ENCODE assay signal across 8 mouse cellular contexts in genomic region chrX:101791551-101791950, GRCm38 (mm10). TPM values are rescaled to one million over a fixed set of nuclear protein-coding genes. Genes with fewer than 3 reads are reported as not detected.
DNase-seq lines count a peak whose midpoint lies in the region; ATAC-seq and TF ChIP-seq lines count a peak whose summit lies in the region.

No protein-coding gene starts in this region.

- H3K27ac ChIP-seq in kidney, embryonic 14.5 days (ENCODE audit: low read depth, low read length) = no peak overlapping the region
- H3K27ac ChIP-seq in embryonic facial prominence, embryonic 11.5 days (replicated peaks; ENCODE audit: low read depth, low read length) = no peak overlapping the region
- no peak overlapping the region for H3K27ac ChIP-seq in hindbrain, embryonic 16.5 days (ENCODE audit: low read depth, low read length)
- H3K27ac ChIP-seq in midbrain, postnatal 0 days (ENCODE audit: low read depth, low read length) = no peak overlapping the region

- peak; percentile 77 for TF ChIP-seq CTCF in midbrain, postnatal 0 days (IDR thresholded peaks at IDR 0.05)

- H3K27me3 ChIP-seq in kidney, embryonic 14.5 days (ENCODE audit: control insufficient read depth, insufficient read depth, low read length) = no peaks in the 10 kb centered on the region
- H3K27me3 ChIP-seq in embryonic facial prominence, embryonic 11.5 days (ENCODE audit: control insufficient read depth, insufficient read depth, low read length) = no peaks in the 10 kb centered on the region
- no peaks in the 10 kb centered on the region for H3K27me3 ChIP-seq in hindbrain, embryonic 16.5 days (replicated peaks; ENCODE audit: control insufficient read depth, insufficient read depth, low read length)
- no peaks in the 10 kb centered on the region for H3K27me3 ChIP-seq in midbrain, postnatal 0 days (ENCODE audit: insufficient read depth, low read length)

- no peak overlapping the region for H3K9ac ChIP-seq in kidney, embryonic 14.5 days (ENCODE audit: low read depth, low read length)
- H3K9ac ChIP-seq in embryonic facial prominence, embryonic 11.5 days (replicated peaks; ENCODE audit: low read length) = no peak overlapping the region
- no peak overlapping the region for H3K9ac ChIP-seq in hindbrain, embryonic 16.5 days (ENCODE audit: low read depth, low read length)
- H3K9ac ChIP-seq in midbrain, postnatal 0 days (replicated peaks; ENCODE audit: low read length, poor library complexity, severe bottlenecking) = no peak overlapping the region

- H3K36me3 ChIP-seq in kidney, embryonic 14.5 days (ENCODE audit: control insufficient read depth, insufficient read depth, low read length) = no peaks in the 10 kb centered on the region
- no peaks in the 10 kb centered on the region for H3K36me3 ChIP-seq in embryonic facial prominence, embryonic 11.5 days (replicated peaks; ENCODE audit: control insufficient read depth, insufficient read depth, low read depth, low read length)
- no peaks in the 10 kb centered on the region for H3K36me3 ChIP-seq in hindbrain, embryonic 16.5 days (ENCODE audit: control insufficient read depth, insufficient read depth, low read length)
- H3K36me3 ChIP-seq in midbrain, postnatal 0 days (ENCODE audit: insufficient read depth, low read length) = no peaks in the 10 kb centered on the region

- no peaks in the 10 kb centered on the region for H3K9me3 ChIP-seq in kidney, embryonic 14.5 days (ENCODE audit: control insufficient read depth, low read length)
- no peaks in the 10 kb centered on the region for H3K9me3 ChIP-seq in embryonic facial prominence, embryonic 11.5 days (replicated peaks; ENCODE audit: control insufficient read depth, low read length)
- H3K9me3 ChIP-seq in hindbrain, embryonic 16.5 days (ENCODE audit: control insufficient read depth, low read length) = peaks cover 3% of the 10 kb centered on the region; the same call in 1 of the 2 replicates
- H3K9me3 ChIP-seq in midbrain, postnatal 0 days (ENCODE audit: low read length) = 0 out of 2 replicates have a peak, but pooled peaks cover 4% of the 10 kb centered on the region

- peak; percentile 69 for DNase-seq in kidney, adult 18-20 months
- peak; percentile 51 for DNase-seq in adrenal gland, postnatal 25 days
- DNase-seq in embryonic facial prominence, embryonic 11.5 days (ENCODE audit: low spot score) = peak; percentile 67
- peak; percentile 53 to 68 for DNase-seq in left cerebral cortex, adult 18-20 months (ENCODE audit: low spot score in 2 of 2)
- DNase-seq in midbrain, postnatal 0 days (ENCODE audit: low spot score) = peak; percentile 57
- peak; percentile 10 to 25 for DNase-seq in urinary bladder, postnatal 36 days (ENCODE audit: low spot score in 2 of 2)

- ATAC-seq in kidney, embryonic 14.5 days (ENCODE audit: low FRiP score, low TSS enrichment) = no peak
- ATAC-seq in embryonic facial prominence, embryonic 11.5 days (replicated peaks; ENCODE audit: insufficient number of reproducible peaks, low FRiP score, low TSS enrichment, low read depth) = no peak
- peak; percentile 67; the same call in 1 of the 2 replicates for ATAC-seq in hindbrain, embryonic 16.5 days
- no peak for ATAC-seq in midbrain, postnatal 0 days (ENCODE audit: low FRiP score)

- 44% methylated on average over 4 of the region's 4 CpGs for WGBS in kidney, embryonic 14.5 days
- WGBS in embryonic facial prominence, embryonic 11.5 days = 51% methylated on average over 4 of the region's 4 CpGs
- WGBS in hindbrain, embryonic 16.5 days = 47% methylated on average over 4 of the region's 4 CpGs
- 36% methylated on average over 4 of the region's 4 CpGs for WGBS in midbrain, postnatal 0 days

- no peak overlapping the region for H3K4me3 ChIP-seq in kidney, embryonic 14.5 days (ENCODE audit: low read length)
- no peak overlapping the region for H3K4me3 ChIP-seq in embryonic facial prominence, embryonic 11.5 days (ENCODE audit: low read depth, low read length)
- no peak overlapping the region for H3K4me3 ChIP-seq in hindbrain, embryonic 16.5 days (ENCODE audit: low read length)
- H3K4me3 ChIP-seq in midbrain, postnatal 0 days (ENCODE audit: low read depth, low read length) = no peak overlapping the region

- H3K4me2 ChIP-seq in kidney, embryonic 14.5 days (replicated peaks; ENCODE audit: low read depth, low read length) = no peak overlapping the region
- H3K4me2 ChIP-seq in embryonic facial prominence, embryonic 11.5 days (ENCODE audit: low read depth, low read length) = no peak overlapping the region
- H3K4me2 ChIP-seq in hindbrain, embryonic 16.5 days (ENCODE audit: low read length) = no peak overlapping the region
- no peak overlapping the region for H3K4me2 ChIP-seq in midbrain, postnatal 0 days (ENCODE audit: low read depth, low read length, poor library complexity, severe bottlenecking)

- H3K4me1 ChIP-seq in kidney, embryonic 14.5 days (ENCODE audit: control insufficient read depth, insufficient read depth, low read length) = no peaks in the 10 kb centered on the region
- no peaks in the 10 kb centered on the region for H3K4me1 ChIP-seq in embryonic facial prominence, embryonic 11.5 days (ENCODE audit: control insufficient read depth, insufficient read depth, low read length)
- no peaks in the 10 kb centered on the region for H3K4me1 ChIP-seq in hindbrain, embryonic 16.5 days (ENCODE audit: control insufficient read depth, insufficient read depth, low read depth, low read length)
- H3K4me1 ChIP-seq in midbrain, postnatal 0 days (ENCODE audit: insufficient read depth, low read length) = no peaks in the 10 kb centered on the region

RNA-seq across cellular contexts. Expression of gene Gm4779, which starts 2.7 kb away (rescaled TPM):
- 0.56 and 0.81 TPM in 2 replicates for polyA plus RNA-seq in kidney, embryonic 14.5 days (2014; fragmentation: Nextera tagmentation; extraction: Ambion mirVana)
- total RNA-seq in adrenal gland, postnatal 25 days (2021) = not detected in 2 replicates
- polyA plus RNA-seq in embryonic facial prominence, embryonic 11.5 days (2014; fragmentation: Nextera tagmentation; extraction: Ambion mirVana) = not detected in 2 replicates
- 0.25 TPM in 1 of 2 replicates, not detected in the other for polyA plus RNA-seq in hindbrain, embryonic 16.5 days (2015; fragmentation: Nextera tagmentation; extraction: Ambion mirVana)
- under 1 TPM; 0.23 to 0.56 TPM for total RNA-seq in left cerebral cortex, adult 18-20 months (2021)
- total RNA-seq in midbrain, postnatal 0 days (2014; rRNA removed) = not detected in 2 replicates
- polyA plus RNA-seq in midbrain, postnatal 0 days (2015; fragmentation: Nextera tagmentation; extraction: Ambion mirVana) = not detected in 2 replicates

RNA-seq across cellular contexts. Expression of gene 8030474K03Rik, which starts 2.9 kb away (rescaled TPM):
- 0.26 and 0.81 TPM in 2 replicates for polyA plus RNA-seq in kidney, embryonic 14.5 days (2014; fragmentation: Nextera tagmentation; extraction: Ambion mirVana)
- total RNA-seq in adrenal gland, postnatal 25 days (2021) = not detected in 2 replicates
- polyA plus RNA-seq in embryonic facial prominence, embryonic 11.5 days (2014; fragmentation: Nextera tagmentation; extraction: Ambion mirVana) = 0.14 TPM in 1 of 2 replicates, not detected in the other
- 0.11 TPM in 1 of 2 replicates, not detected in the other for polyA plus RNA-seq in hindbrain, embryonic 16.5 days (2015; fragmentation: Nextera tagmentation; extraction: Ambion mirVana)
- total RNA-seq in left cerebral cortex, adult 18-20 months (2021) = not detected
- not detected in 2 replicates for total RNA-seq in midbrain, postnatal 0 days (2014; rRNA removed)
- not detected in 2 replicates for polyA plus RNA-seq in midbrain, postnatal 0 days (2015; fragmentation: Nextera tagmentation; extraction: Ambion mirVana)

RNA-seq across cellular contexts. Expression of gene Cxcr3, which starts 57.5 kb away (rescaled TPM):
- polyA plus RNA-seq in kidney, embryonic 14.5 days (2014; fragmentation: Nextera tagmentation; extraction: Ambion mirVana) = 0.39 TPM in 1 of 2 replicates, not detected in the other
- not detected in 2 replicates for total RNA-seq in adrenal gland, postnatal 25 days (2021)
- polyA plus RNA-seq in embryonic facial prominence, embryonic 11.5 days (2014; fragmentation: Nextera tagmentation; extraction: Ambion mirVana) = 0.43 TPM in 1 of 2 replicates, not detected in the other
- 0.09 and 0.37 TPM in 2 replicates for polyA plus RNA-seq in hindbrain, embryonic 16.5 days (2015; fragmentation: Nextera tagmentation; extraction: Ambion mirVana)
- total RNA-seq in left cerebral cortex, adult 18-20 months (2021) = not detected
- 0.33 TPM in 1 of 2 replicates, not detected in the other for total RNA-seq in midbrain, postnatal 0 days (2014; rRNA removed)
- polyA plus RNA-seq in midbrain, postnatal 0 days (2015; fragmentation: Nextera tagmentation; extraction: Ambion mirVana) = 0.12 and 0.20 TPM in 2 replicates

RNA-seq across cellular contexts. Expression of gene Nhsl2, which starts 57.6 kb away (rescaled TPM):
- 9.0 and 16.5 TPM in 2 replicates for polyA plus RNA-seq in kidney, embryonic 14.5 days (2014; fragmentation: Nextera tagmentation; extraction: Ambion mirVana)
- 6.2 and 6.9 TPM in 2 replicates for total RNA-seq in adrenal gland, postnatal 25 days (2021)
- 14.8 and 16.2 TPM in 2 replicates for polyA plus RNA-seq in embryonic facial prominence, embryonic 11.5 days (2014; fragmentation: Nextera tagmentation; extraction: Ambion mirVana)
- polyA plus RNA-seq in hindbrain, embryonic 16.5 days (2015; fragmentation: Nextera tagmentation; extraction: Ambion mirVana) = 7.6 and 8.2 TPM in 2 replicates
- 10 to 100 TPM; 35.5 to 38.4 TPM for total RNA-seq in left cerebral cortex, adult 18-20 months (2021)
- 13.0 and 22.1 TPM in 2 replicates for total RNA-seq in midbrain, postnatal 0 days (2014; rRNA removed)
- polyA plus RNA-seq in midbrain, postnatal 0 days (2015; fragmentation: Nextera tagmentation; extraction: Ambion mirVana) = 4.3 and 6.7 TPM in 2 replicates

Comparison
In these comparisons a context has a peak if more than half of its experiments do, and no peak if none do; other contexts are left out.
1. DNase-seq: peak in every context shown above with its lines; median percentile 69 in kidney, adult 18-20 months; 67 in embryonic facial prominence, embryonic 11.5 days; 60 in left cerebral cortex, adult 18-20 months; 57 in midbrain, postnatal 0 days; 51 in adrenal gland, postnatal 25 days; 18 in urinary bladder, postnatal 36 days.